Mouse (Mus musculus) neural tube, embryonic 11.5 days (tissue): ENCODE data around the gene Adipoq. TPM values are rescaled to one million over a fixed set of nuclear protein-coding genes. Genes with fewer than 3 reads are reported as not detected.
"Not testable (repeated sequence)": the region's sequence is repeated elsewhere in the genome, so short reads cannot be mapped to it uniquely, and the experiment has no call there.

ENCODE experiments used
- ATAC-seq: fragments of 200-750 bp; cut with Nextera tagmentation; 2 replicates; pipeline ENCODE4 v1.8.0; 2017; ENCODE audit warnings: moderate number of reproducible peaks, mild to moderate bottlenecking, moderate TSS enrichment, moderate library complexity; ENCODE audit not compliant: insufficient read depth, low FRiP score, low TSS enrichment
- DNase-seq: peaks from one replicate; pipeline ENCODE4 v3.0.0-alpha.2; 2015; ENCODE audit warnings: low spot score
- H3K27ac ChIP-seq: fragments of 300-500 bp; sonication (generic); 2 replicates; pipeline ENCODE4 v1.5.1; 2014; ENCODE audit warnings: low read depth, mild to moderate bottlenecking, low read length
- H3K27me3 ChIP-seq: fragments of 300-500 bp; sonication (generic); 2 replicates; pipeline ENCODE4 v1.6.1; 2014; ENCODE audit warnings: mild to moderate bottlenecking, low read length, mixed read lengths; ENCODE audit not compliant: control insufficient read depth, insufficient read depth
- H3K36me3 ChIP-seq: fragments of 300-500 bp; sonication (generic); 2 replicates; pipeline ENCODE4 v1.6.1; 2014; ENCODE audit warnings: mild to moderate bottlenecking, low read length, moderate library complexity, mixed read lengths; ENCODE audit not compliant: control insufficient read depth, insufficient read depth
- H3K4me1 ChIP-seq: fragments of 300-500 bp; sonication (generic); 2 replicates; pipeline ENCODE4 v1.6.1; 2014; ENCODE audit warnings: low read length, mixed read lengths; ENCODE audit not compliant: control insufficient read depth, insufficient read depth
- H3K4me2 ChIP-seq: fragments of 300-500 bp; sonication (generic); 2 replicates; pipeline ENCODE4 v1.6.1; 2014; ENCODE audit warnings: low read depth, mild to moderate bottlenecking, moderate library complexity
- H3K4me3 ChIP-seq: fragments of 300-500 bp; sonication (generic); 2 replicates; pipeline ENCODE4 v1.5.1; 2014; ENCODE audit warnings: low read depth, low read length
- H3K9ac ChIP-seq: fragments of 300-500 bp; sonication (generic); 2 replicates; pipeline ENCODE4 v1.6.1; 2014; ENCODE audit warnings: mild to moderate bottlenecking, low read length
- H3K9me3 ChIP-seq: fragments of 300-500 bp; sonication (generic); 2 replicates; pipeline ENCODE4 v1.6.1; 2016; ENCODE audit warnings: low read length; ENCODE audit not compliant: control insufficient read depth
- WGBS: fragments of 180-500 bp; shearing (Covaris S2); extraction: QIAGEN DNeasy Blood & Tissue Kit; methylation state at CpG from one replicate; pipeline ENCODE4 v1.1.7; 2014; 5-methylcytosine and 5-hydroxymethylcytosine counted together
- polyA plus RNA-seq: library from polyadenylated mRNA; unstranded; fragments of >200 nt; fragmentation: Nextera tagmentation; extraction: Ambion mirVana; gene quantifications from 2 replicates; pipeline ENCODE4 v1.2.1, GENCODE M21; 2014

Adipoq gene
- polyA plus RNA-seq, 1 experiment from 2014 or later, result not detected

GRCm38 (mm10) chr16:23177856-23178255 lies 31.5 kb downstream of the Adipoq start:
- Histone ChIP-seq H3K36me3 (no peaks in the 10 kb centered on the region), H3K9me3 (no peaks in the 10 kb centered on the region), H3K9ac (no peak overlapping the region), H3K27ac (no peak overlapping the region), H3K4me2 (no peak overlapping the region), H3K4me1 (no peaks in the 10 kb centered on the region), H3K27me3 (no peaks in the 10 kb centered on the region), H3K4me3 (no peak overlapping the region)
- 88% methylated on average over 2 of the region's 2 CpGs for WGBS
- no peak for DNase-seq
- ATAC-seq, result no peak

GRCm38 (mm10) chr16:23178796-23179195 lies 32.5 kb downstream of the Adipoq start:
- Histone ChIP-seq H3K4me3 (no peak overlapping the region), H3K9ac (no peak overlapping the region), H3K4me1 (no peaks in the 10 kb centered on the region), H3K9me3 (no peaks in the 10 kb centered on the region), H3K36me3 (no peaks in the 10 kb centered on the region), H3K4me2 (no peak overlapping the region), H3K27me3 (no peaks in the 10 kb centered on the region), H3K27ac (no peak overlapping the region)
- DNase-seq (no peak), ATAC-seq (no peak)
- 85% methylated on average over 5 of the region's 5 CpGs for WGBS

DNA sequence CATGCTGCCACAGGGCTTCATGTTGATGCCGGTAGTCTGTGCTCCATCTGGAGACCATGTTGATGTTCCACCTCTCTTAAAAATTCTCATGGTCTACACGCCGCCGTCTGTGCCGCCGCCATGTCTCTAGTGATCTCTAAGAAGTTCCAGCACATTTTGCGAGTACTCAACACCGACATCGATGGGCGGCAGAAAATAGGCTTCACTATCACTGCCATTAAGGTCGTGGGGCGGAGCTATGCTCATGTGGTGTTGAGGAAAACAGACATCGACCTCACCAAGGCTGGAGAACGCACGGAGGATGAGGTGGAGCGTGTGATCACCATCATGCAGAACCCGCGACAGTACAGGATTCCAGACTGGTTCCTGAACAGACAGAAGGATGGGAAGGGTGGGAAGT lies 33.1 kb downstream of the Adipoq start:
- not testable (repeated sequence) for H3K9me3 ChIP-seq, ATAC-seq, H3K9ac ChIP-seq, H3K27ac ChIP-seq, H3K4me3 ChIP-seq, DNase-seq, H3K4me2 ChIP-seq, H3K27me3 ChIP-seq, H3K36me3 ChIP-seq, H3K4me1 ChIP-seq
- 87% methylated on average over 18 of the region's 18 CpGs for WGBS

- Histone ChIP-seq H3K36me3 (no peaks in the 10 kb centered on the region), H3K27ac (no peak overlapping the region), H3K4me3 (no peak overlapping the region), H3K4me2 (no peak overlapping the region), H3K27me3 (no peaks in the 10 kb centered on the region), H3K4me1 (no peaks in the 10 kb centered on the region), H3K9ac (no peak overlapping the region), H3K9me3 (no peaks in the 10 kb centered on the region)
- 68% methylated on average over 4 of the region's 4 CpGs for WGBS
- no peak for DNase-seq
- no peak for ATAC-seq
Observed at GRCm38 (mm10) chr16:23181054-23181453, 34.7 kb downstream of the Adipoq start.

GRCm38 (mm10) chr16:23181487-23181886 lies 35.2 kb downstream of the Adipoq start:
- DNase-seq (no peak), ATAC-seq (no peak)
- Histone ChIP-seq H3K36me3 (no peaks in the 10 kb centered on the region), H3K9ac (no peak overlapping the region), H3K4me2 (no peak overlapping the region), H3K27me3 (no peaks in the 10 kb centered on the region), H3K9me3 (no peaks in the 10 kb centered on the region), H3K4me1 (no peaks in the 10 kb centered on the region), H3K27ac (no peak overlapping the region), H3K4me3 (no peak overlapping the region)
- 81% methylated on average over 3 of the region's 3 CpGs for WGBS

DNA sequence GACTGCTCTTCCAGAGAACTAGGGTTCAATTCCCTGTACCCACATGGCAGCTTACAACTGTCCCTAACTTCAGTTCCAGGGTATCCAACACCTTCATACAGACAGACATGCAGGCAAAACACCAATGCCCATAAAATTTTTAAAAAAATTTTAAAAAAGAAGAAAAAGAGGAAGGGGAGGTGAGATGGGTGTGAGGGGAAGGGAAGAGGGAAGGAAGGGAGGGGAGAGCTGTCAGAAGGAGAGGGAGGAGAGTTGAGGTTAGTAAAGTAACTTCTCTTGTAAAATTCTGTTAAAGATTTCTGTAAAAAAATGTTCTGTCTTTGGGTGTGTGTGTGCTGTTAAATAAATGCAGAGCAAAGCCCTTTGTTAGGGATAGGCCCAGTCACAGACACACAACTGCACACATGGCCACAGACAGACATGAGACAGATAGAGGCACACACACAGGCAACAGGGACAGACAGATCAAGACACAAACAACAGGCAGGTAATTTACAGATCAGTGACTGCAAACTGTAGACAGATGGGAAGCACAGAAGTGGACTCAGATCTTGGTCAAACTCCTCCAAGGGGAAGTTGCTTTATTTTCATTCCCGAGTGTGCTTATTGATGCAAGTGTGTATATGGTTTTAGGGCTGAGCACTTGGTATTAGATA lies 35.7 kb downstream of the Adipoq start:
- Histone ChIP-seq H3K4me2 (no peak overlapping the region), H3K27ac (no peak overlapping the region), H3K4me3 (no peak overlapping the region), H3K36me3 (no peaks in the 10 kb centered on the region), H3K9me3 (no peaks in the 10 kb centered on the region), H3K9ac (no peak overlapping the region), H3K27me3 (no peaks in the 10 kb centered on the region), H3K4me1 (no peaks in the 10 kb centered on the region)
- DNase-seq (no peak), ATAC-seq (no peak)
- 77% methylated on average over 1 of the region's 1 CpGs for WGBS

DNA sequence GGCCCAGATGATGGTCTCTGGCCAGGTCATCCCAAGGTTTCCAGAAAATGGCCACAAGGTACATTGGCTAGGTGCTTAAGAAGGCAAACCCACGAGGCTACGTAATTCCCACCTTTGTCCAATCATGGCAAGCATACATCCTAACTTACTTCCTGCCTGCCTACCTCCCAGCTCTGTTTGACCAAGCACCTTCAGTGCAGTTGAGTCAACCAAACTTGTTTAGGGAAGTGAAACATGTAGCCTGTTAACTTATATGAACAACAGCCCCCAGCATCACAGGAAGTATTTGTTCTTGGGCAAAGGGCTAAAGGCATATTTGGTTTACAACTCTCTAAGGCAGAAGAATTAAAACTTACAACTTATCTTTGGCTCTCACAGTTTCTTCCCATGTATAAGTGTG lies 39.5 kb downstream of the Adipoq start:
- DNase-seq, result no peak
- no peak overlapping the region for H3K9ac ChIP-seq
- no peak overlapping the region for H3K4me3 ChIP-seq
- no peak overlapping the region for H3K4me2 ChIP-seq
- no peaks in the 10 kb centered on the region for H3K9me3 ChIP-seq
- no peaks in the 10 kb centered on the region for H3K4me1 ChIP-seq
- no peak overlapping the region for H3K27ac ChIP-seq
- H3K27me3 ChIP-seq, result no peaks in the 10 kb centered on the region
- no peak for ATAC-seq
- WGBS, result 83% methylated on average over 2 of the region's 2 CpGs
- H3K36me3 ChIP-seq, result no peaks in the 10 kb centered on the region

- WGBS, result 80% methylated on average over 4 of the region's 4 CpGs
- Histone ChIP-seq H3K27ac (no peak overlapping the region), H3K36me3 (no peaks in the 10 kb centered on the region), H3K4me1 (no peaks in the 10 kb centered on the region), H3K4me2 (no peak overlapping the region), H3K27me3 (no peaks in the 10 kb centered on the region), H3K9ac (no peak overlapping the region), H3K4me3 (no peak overlapping the region), H3K9me3 (no peaks in the 10 kb centered on the region)
- ATAC-seq (no peak), DNase-seq (no peak)
Observed at GRCm38 (mm10) chr16:23186418-23186817, 40.1 kb downstream of the Adipoq start.

DNA sequence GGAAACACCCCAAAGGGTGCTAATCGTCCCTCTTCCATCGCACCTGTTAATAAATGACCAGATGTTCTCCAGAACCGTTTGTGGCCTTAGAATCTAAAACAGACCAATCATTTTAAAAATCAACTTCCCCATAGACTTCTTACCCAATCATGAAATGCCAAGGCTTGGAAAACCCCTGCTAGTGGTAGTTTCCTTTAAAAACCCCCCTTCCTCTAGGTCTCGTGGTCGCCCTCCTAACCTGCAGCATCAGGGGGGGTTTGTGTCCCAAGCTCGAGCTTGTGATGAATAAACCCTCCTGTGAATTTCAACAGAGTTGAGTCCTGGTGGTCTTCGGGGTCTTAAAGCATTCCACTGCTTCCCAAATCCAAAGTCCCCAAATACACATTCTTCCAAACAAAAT lies 41.6 kb downstream of the Adipoq start:
- WGBS, result 85% methylated on average over 7 of the region's 7 CpGs
- H3K4me1 ChIP-seq, result no peaks in the 10 kb centered on the region
- no peak overlapping the region for H3K9ac ChIP-seq
- no peaks in the 10 kb centered on the region for H3K36me3 ChIP-seq
- no peak overlapping the region for H3K4me2 ChIP-seq
- ATAC-seq (no peak), DNase-seq (no peak)
- H3K27me3 ChIP-seq, result no peaks in the 10 kb centered on the region
- no peak overlapping the region for H3K27ac ChIP-seq
- no peak overlapping the region for H3K4me3 ChIP-seq
- H3K9me3 ChIP-seq, result no peaks in the 10 kb centered on the region
